Mouse (Mus musculus) kidney, embryonic 15.5 days (tissue): Measurements from ENCODE around the gene Ecm2. TPM values are rescaled to one million over a fixed set of nuclear protein-coding genes. Genes with fewer than 3 reads are reported as not detected.

Experiments used
- ATAC-seq: fragments of 200-750 bp; cut with Nextera tagmentation; replicated peaks from 2 replicates; pipeline ENCODE4 v1.8.0; 2017; ENCODE audit warnings: moderate TSS enrichment; ENCODE audit not compliant: low FRiP score
- H3K27ac ChIP-seq: fragments of 300-500 bp; sonication (generic); 2 replicates; pipeline ENCODE4 v1.5.1; 2015; ENCODE audit warnings: mild to moderate bottlenecking, inconsistent platforms
- H3K27me3 ChIP-seq: fragments of 300-500 bp; sonication (generic); 2 replicates; pipeline ENCODE4 v1.6.1; 2015; ENCODE audit warnings: inconsistent platforms
- H3K36me3 ChIP-seq: fragments of 300-500 bp; sonication (generic); 2 replicates; pipeline ENCODE4 v1.6.1; 2015; ENCODE audit warnings: inconsistent platforms
- H3K4me1 ChIP-seq: fragments of 300-500 bp; sonication (generic); 2 replicates; pipeline ENCODE4 v1.6.1; 2015; ENCODE audit warnings: inconsistent platforms
- H3K4me2 ChIP-seq: fragments of 300-500 bp; sonication (generic); 2 replicates; pipeline ENCODE4 v1.6.1; 2015; ENCODE audit warnings: moderate library complexity, mild to moderate bottlenecking, inconsistent platforms
- H3K4me3 ChIP-seq: fragments of 300-500 bp; sonication (generic); replicated peaks from 2 replicates; pipeline ENCODE4 v1.5.1; 2015; ENCODE audit warnings: mild to moderate bottlenecking, inconsistent platforms
- H3K9ac ChIP-seq: fragments of 300-500 bp; sonication (generic); 2 replicates; pipeline ENCODE4 v1.6.1; 2015; ENCODE audit warnings: mild to moderate bottlenecking, inconsistent platforms
- H3K9me3 ChIP-seq: fragments of 300-500 bp; sonication (generic); replicated peaks from 2 replicates; pipeline ENCODE4 v1.6.1; 2016; ENCODE audit warnings: inconsistent platforms
- WGBS: fragments of 180-500 bp; shearing (Covaris S2); methylation state at CpG from one replicate; pipeline ENCODE4 v1.1.7; 2015; ENCODE audit warnings: mixed read lengths; 5-methylcytosine and 5-hydroxymethylcytosine counted together
- polyA plus RNA-seq: library from polyadenylated mRNA; unstranded; fragments of >200 nt; fragmentation: Nextera tagmentation; extraction: Ambion mirVana; gene quantifications from 2 replicates; pipeline ENCODE4 v1.2.1, GENCODE M21; 2015

Gene Ecm2
- polyA plus RNA-seq, 1 experiment from 2014 or later = 1.0 TPM

GRCm38 (mm10) chr13:49518761-49519160, 14.2 kb downstream of the Ecm2 start:
- WGBS = 50% methylated on average over 2 of the region's 2 CpGs
- H3K9me3 ChIP-seq = no peaks in the 10 kb centered on the region
- H3K36me3 ChIP-seq = no peaks in the 10 kb centered on the region
- no peak overlapping the region for H3K4me3 ChIP-seq
- no peak overlapping the region for H3K9ac ChIP-seq
- no peak overlapping the region for H3K4me2 ChIP-seq
- H3K4me1 ChIP-seq = no peaks in the 10 kb centered on the region
- no peaks in the 10 kb centered on the region for H3K27me3 ChIP-seq
- no peak for ATAC-seq
- H3K27ac ChIP-seq = no peak overlapping the region

GRCm38 (mm10) chr13:49526235-49526634, 21.6 kb downstream of the Ecm2 start:
- no peak overlapping the region for H3K27ac ChIP-seq
- H3K36me3 ChIP-seq = no peaks in the 10 kb centered on the region
- no peak overlapping the region for H3K9ac ChIP-seq
- H3K4me2 ChIP-seq = no peak overlapping the region
- H3K4me3 ChIP-seq = no peak overlapping the region
- 71% methylated on average over 2 of the region's 2 CpGs for WGBS
- no peaks in the 10 kb centered on the region for H3K27me3 ChIP-seq
- H3K4me1 ChIP-seq = no peaks in the 10 kb centered on the region
- H3K9me3 ChIP-seq = no peaks in the 10 kb centered on the region
- no peak for ATAC-seq

- H3K36me3 ChIP-seq = no peaks in the 10 kb centered on the region
- no peak overlapping the region for H3K27ac ChIP-seq
- no peaks in the 10 kb centered on the region for H3K9me3 ChIP-seq
- H3K4me3 ChIP-seq = no peak overlapping the region
- no peak overlapping the region for H3K4me2 ChIP-seq
- no peaks in the 10 kb centered on the region for H3K27me3 ChIP-seq
- no peak for ATAC-seq
- WGBS = 95% methylated on average over 4 of the region's 4 CpGs
- H3K9ac ChIP-seq = no peak overlapping the region
- H3K4me1 ChIP-seq = no peaks in the 10 kb centered on the region
These were observed 26.0 kb downstream of the Ecm2 start for GRCm38 (mm10) chr13:49530636-49531035.

GRCm38 (mm10) chr13:49536946-49537345, 32.3 kb downstream of the Ecm2 start:
- no peaks in the 10 kb centered on the region for H3K36me3 ChIP-seq
- H3K27me3 ChIP-seq = no peaks in the 10 kb centered on the region
- no peak overlapping the region for H3K4me3 ChIP-seq
- no peaks in the 10 kb centered on the region for H3K9me3 ChIP-seq
- no peak for ATAC-seq
- no peak overlapping the region for H3K4me2 ChIP-seq
- H3K9ac ChIP-seq = no peak overlapping the region
- WGBS = 94% methylated on average over 1 of the region's 1 CpGs
- no peaks in the 10 kb centered on the region for H3K4me1 ChIP-seq
- H3K27ac ChIP-seq = no peak overlapping the region

GRCm38 (mm10) chr13:49538693-49539092, 34.1 kb downstream of the Ecm2 start:
- Histone ChIP-seq H3K27ac (no peak overlapping the region), H3K4me2 (no peak overlapping the region), H3K4me3 (no peak overlapping the region), H3K27me3 (no peaks in the 10 kb centered on the region), H3K36me3 (no peaks in the 10 kb centered on the region), H3K9ac (no peak overlapping the region), H3K9me3 (no peaks in the 10 kb centered on the region), H3K4me1 (no peaks in the 10 kb centered on the region)
- no peak for ATAC-seq
- 86% methylated on average over 1 of the region's 1 CpGs for WGBS

- peak within 1 kb of the TSS; percentile 54; the same call in 1 of the 2 replicates for H3K27ac ChIP-seq
- no peaks in the 10 kb centered on the region for H3K27me3 ChIP-seq
- no peaks in the 10 kb centered on the region for H3K9me3 ChIP-seq
- no peak within 1 kb of the TSS for H3K4me3 ChIP-seq
- H3K9ac ChIP-seq = no peak within 1 kb of the TSS
- H3K4me2 ChIP-seq = no peak within 1 kb of the TSS
- no peak for ATAC-seq
- H3K4me1 ChIP-seq = 0 out of 2 replicates have a peak, but pooled peaks cover 3% of the 10 kb centered on the region
- WGBS = 62% methylated on average over 3 of the region's 3 CpGs
- H3K36me3 ChIP-seq = no peaks in the 10 kb centered on the region
These were observed 39.7 kb downstream of the Ecm2 start, which contains the start of gene Aspn for GRCm38 (mm10) chr13:49544279-49544678. Aspn (plus strand) TSS chr13:49544443.

GRCm38 (mm10) chr13:49545646-49546045, 41.0 kb downstream of the Ecm2 start:
- ATAC-seq = no peak
- H3K4me1 ChIP-seq = 0 out of 2 replicates have a peak, but pooled peaks cover 3% of the 10 kb centered on the region
- no peak overlapping the region for H3K4me3 ChIP-seq
- no peaks in the 10 kb centered on the region for H3K27me3 ChIP-seq
- peak overlapping the region; percentile 64 for H3K27ac ChIP-seq
- WGBS = 58% methylated on average over 3 of the region's 3 CpGs
- H3K9ac ChIP-seq = no peak overlapping the region
- H3K4me2 ChIP-seq = 0 out of 2 replicates have a peak overlapping the region, but pooled peaks have one; percentile 3
- no peaks in the 10 kb centered on the region for H3K9me3 ChIP-seq
- no peaks in the 10 kb centered on the region for H3K36me3 ChIP-seq

GRCm38 (mm10) chr13:49546517-49546916, 41.9 kb downstream of the Ecm2 start:
- H3K36me3 ChIP-seq = no peaks in the 10 kb centered on the region
- WGBS = 70% methylated on average over 1 of the region's 1 CpGs
- ATAC-seq = no peak
- H3K9ac ChIP-seq = no peak overlapping the region
- no peaks in the 10 kb centered on the region for H3K27me3 ChIP-seq
- H3K4me2 ChIP-seq = no peak overlapping the region
- 0 out of 2 replicates have a peak, but pooled peaks cover 3% of the 10 kb centered on the region for H3K4me1 ChIP-seq
- H3K27ac ChIP-seq = peak overlapping the region; percentile 64
- H3K9me3 ChIP-seq = no peaks in the 10 kb centered on the region
- no peak overlapping the region for H3K4me3 ChIP-seq

- no peaks in the 10 kb centered on the region for H3K36me3 ChIP-seq
- no peaks in the 10 kb centered on the region for H3K27me3 ChIP-seq
- ATAC-seq = no peak
- WGBS = 69% methylated on average over 1 of the region's 1 CpGs
- no peaks in the 10 kb centered on the region for H3K9me3 ChIP-seq
- 0 out of 2 replicates have a peak, but pooled peaks cover 3% of the 10 kb centered on the region for H3K4me1 ChIP-seq
- no peak overlapping the region for H3K27ac ChIP-seq
- no peak overlapping the region for H3K9ac ChIP-seq
- no peak overlapping the region for H3K4me2 ChIP-seq
- H3K4me3 ChIP-seq = no peak overlapping the region
These were observed 43.0 kb downstream of the Ecm2 start for GRCm38 (mm10) chr13:49547563-49548150.

- no peak overlapping the region for H3K27ac ChIP-seq
- no peaks in the 10 kb centered on the region for H3K9me3 ChIP-seq
- H3K4me2 ChIP-seq = no peak overlapping the region
- H3K4me3 ChIP-seq = no peak overlapping the region
- H3K27me3 ChIP-seq = no peaks in the 10 kb centered on the region
- no peak overlapping the region for H3K9ac ChIP-seq
- no peaks in the 10 kb centered on the region for H3K36me3 ChIP-seq
- ATAC-seq = no peak
- 96% methylated on average over 3 of the region's 3 CpGs for WGBS
- 0 out of 2 replicates have a peak, but pooled peaks cover 3% of the 10 kb centered on the region for H3K4me1 ChIP-seq
These were observed 45.0 kb downstream of the Ecm2 start for GRCm38 (mm10) chr13:49549616-49550015.

- no peak overlapping the region for H3K4me3 ChIP-seq
- no peaks in the 10 kb centered on the region for H3K9me3 ChIP-seq
- no peak overlapping the region for H3K4me2 ChIP-seq
- no peaks in the 10 kb centered on the region for H3K36me3 ChIP-seq
- no peaks in the 10 kb centered on the region for H3K4me1 ChIP-seq
- no peak overlapping the region for H3K27ac ChIP-seq
- no peaks in the 10 kb centered on the region for H3K27me3 ChIP-seq
- H3K9ac ChIP-seq = no peak overlapping the region
- 82% methylated on average over 5 of the region's 5 CpGs for WGBS
- ATAC-seq = no peak
These were observed 49.9 kb downstream of the Ecm2 start for GRCm38 (mm10) chr13:49554519-49554918.

- no peaks in the 10 kb centered on the region for H3K9me3 ChIP-seq
- no peaks in the 10 kb centered on the region for H3K4me1 ChIP-seq
- 88% methylated on average over 1 of the region's 1 CpGs for WGBS
- H3K4me2 ChIP-seq = no peak overlapping the region
- no peak overlapping the region for H3K9ac ChIP-seq
- no peak overlapping the region for H3K4me3 ChIP-seq
- no peak for ATAC-seq
- H3K27ac ChIP-seq = no peak overlapping the region
- H3K36me3 ChIP-seq = no peaks in the 10 kb centered on the region
- H3K27me3 ChIP-seq = no peaks in the 10 kb centered on the region
These were observed 51.6 kb downstream of the Ecm2 start for GRCm38 (mm10) chr13:49556203-49556602.

- H3K4me1 ChIP-seq = no peaks in the 10 kb centered on the region
These were observed 52.3 kb downstream of the Ecm2 start for GRCm38 (mm10) chr13:49556924-49557323.

More at GRCm38 (mm10) chr13:49556924-49557323, 52.3 kb downstream of the Ecm2 start:
- no peak for ATAC-seq
- no peaks in the 10 kb centered on the region for H3K36me3 ChIP-seq
- 61% methylated on average over 1 of the region's 1 CpGs for WGBS
- H3K4me3 ChIP-seq = no peak overlapping the region
- H3K27ac ChIP-seq = no peak overlapping the region
- no peaks in the 10 kb centered on the region for H3K27me3 ChIP-seq
- H3K4me2 ChIP-seq = no peak overlapping the region
- H3K9me3 ChIP-seq = no peaks in the 10 kb centered on the region
- H3K9ac ChIP-seq = no peak overlapping the region
